Mouse (Mus musculus): ENCODE data around the gene Selenon. TPM values are rescaled to one million over a fixed set of nuclear protein-coding genes. Genes with fewer than 3 reads are reported as not detected.

Gene Selenon
- polyA plus RNA-seq, 1 experiment from 2014 or later = 2.8 TPM

DNA sequence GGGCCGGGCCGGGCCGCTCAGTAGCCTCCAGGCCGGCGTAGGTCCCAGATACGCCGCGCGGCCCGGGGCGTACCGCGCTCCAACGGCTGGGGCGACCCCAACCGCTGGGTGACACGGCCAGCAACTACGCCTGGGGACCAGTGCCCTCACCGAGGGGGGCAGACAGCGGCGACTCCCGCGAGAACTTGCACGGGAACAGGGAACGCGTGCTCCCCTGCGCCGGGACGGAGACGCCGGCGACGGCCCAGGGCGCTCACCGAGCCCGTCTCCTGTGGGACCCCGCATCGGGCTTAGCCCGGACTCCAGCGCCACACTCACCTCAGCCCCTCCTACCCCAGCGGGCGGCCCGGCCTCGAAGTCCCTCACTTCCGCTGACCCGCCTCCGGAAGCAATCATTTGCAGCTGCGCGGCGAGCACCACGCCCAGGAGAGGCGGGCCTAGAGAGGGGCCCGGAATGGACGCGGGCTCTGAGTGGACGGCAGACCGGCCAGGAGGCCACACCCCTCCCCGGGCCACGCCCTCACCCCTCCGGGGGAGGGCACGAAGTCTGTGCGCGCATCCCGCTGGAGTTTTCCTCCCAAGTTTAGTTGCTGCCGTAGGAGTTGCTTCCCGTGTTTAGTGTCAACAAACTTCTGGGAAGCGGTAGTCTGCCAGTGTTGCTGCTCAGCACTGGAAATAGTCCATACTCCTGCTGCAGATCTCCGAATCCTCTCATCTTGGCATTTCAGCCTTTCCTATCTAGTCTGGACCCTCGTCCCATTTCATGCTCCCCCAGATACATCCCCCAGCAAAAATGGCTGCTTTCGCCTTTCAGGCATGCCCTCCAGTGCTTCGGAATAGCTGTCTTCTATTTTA is 16.8 kb downstream of the Selenon start, which contains the start of gene Mtfr1l:
Gene Mtfr1l, minus strand, starts transcription at position 456 of the 855 bp plus-strand sequence.
- DNase-seq (peak; percentile 99), ATAC-seq (peak; percentile 96)
- Histone ChIP-seq H3K9ac (replicated peaks) (peak within 1 kb of the TSS; percentile 92), H3K27me3 (ENCODE audit: insufficient read depth, low read length) (no peaks in the 10 kb centered on the region), H3K4me2 (ENCODE audit: low read depth, low read length) (peak within 1 kb of the TSS; percentile 100), H3K4me3 (ENCODE audit: low read depth, low read length) (peak within 1 kb of the TSS; percentile 93), H3K36me3 (replicated peaks; ENCODE audit: insufficient read depth, low read length) (peaks cover 20% of the 10 kb centered on the region), H3K9me3 (ENCODE audit: low read length) (no peaks in the 10 kb centered on the region), H3K27ac (ENCODE audit: low read depth) (peak within 1 kb of the TSS; percentile 93), H3K4me1 (ENCODE audit: insufficient read depth) (peaks cover 28% of the 10 kb centered on the region)
- no peak for TF ChIP-seq CTCF (IDR thresholded peaks at IDR 0.05; ENCODE audit: low read depth)
- TF ChIP-seq EP300 (IDR thresholded peaks at IDR 0.05; ENCODE audit: low read depth) = no peak
- WGBS (ENCODE audit: insufficient replicate concordance) = under 1% methylated on average over 69 of the region's 71 CpGs

DNA sequence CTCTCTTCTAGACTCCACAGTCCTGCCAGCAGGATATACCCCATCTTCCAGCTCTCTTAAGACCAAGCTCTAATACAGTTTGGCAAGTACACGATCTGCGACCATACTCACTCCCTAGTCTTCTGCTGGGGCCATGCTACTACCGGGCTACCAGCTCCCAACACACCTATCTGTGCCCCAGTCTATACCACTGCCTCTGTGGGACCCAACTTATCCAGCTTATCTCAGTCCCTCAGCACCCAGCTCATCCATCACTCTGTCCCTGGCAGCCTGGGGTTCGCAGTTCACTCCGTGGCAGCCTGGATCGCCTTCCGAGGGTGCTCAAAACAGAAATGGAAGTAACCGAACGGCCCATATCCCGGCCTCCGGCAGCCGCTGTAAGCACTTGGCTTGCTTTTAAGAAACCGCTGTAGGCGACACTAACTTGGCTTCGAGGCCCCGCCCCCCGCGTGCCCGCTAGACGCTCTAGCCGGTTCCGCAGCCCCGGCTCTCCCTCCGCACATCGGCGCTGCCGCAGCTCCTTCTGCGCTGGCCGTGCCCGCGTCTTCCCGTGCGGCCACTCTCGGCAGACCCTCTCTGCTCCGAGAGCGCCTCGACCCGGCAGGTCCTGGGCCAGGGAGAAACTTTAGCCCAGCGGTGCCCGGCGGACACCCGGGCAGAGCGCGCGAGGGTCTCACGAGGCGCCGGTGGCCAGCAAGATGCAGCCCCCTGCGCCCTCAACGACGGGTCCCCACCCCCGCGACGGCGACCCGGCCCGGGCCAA is 17.7 kb downstream of the Selenon start:
- peaks cover 28% of the 10 kb centered on the region for H3K4me1 ChIP-seq (ENCODE audit: insufficient read depth)
- H3K9me3 ChIP-seq (ENCODE audit: low read length) = no peaks in the 10 kb centered on the region
- H3K4me3 ChIP-seq (ENCODE audit: low read depth, low read length) = peak overlapping the region; percentile 93
- DNase-seq (peak; percentile 84), ATAC-seq (peak; percentile 19)
- H3K4me2 ChIP-seq (ENCODE audit: low read depth, low read length) = peak overlapping the region; percentile 100
- TF ChIP-seq CTCF (IDR thresholded peaks at IDR 0.05; ENCODE audit: low read depth) (no peak), EP300 (IDR thresholded peaks at IDR 0.05; ENCODE audit: low read depth) (no peak)
- WGBS (ENCODE audit: insufficient replicate concordance) = under 1% methylated on average over 56 of the region's 57 CpGs
- H3K27ac ChIP-seq (ENCODE audit: low read depth) = peak overlapping the region; percentile 93
- peaks cover 28% of the 10 kb centered on the region for H3K36me3 ChIP-seq (replicated peaks; ENCODE audit: insufficient read depth, low read length)
- peak overlapping the region; percentile 92 for H3K9ac ChIP-seq (replicated peaks)
- no peaks in the 10 kb centered on the region for H3K27me3 ChIP-seq (ENCODE audit: insufficient read depth, low read length)

DNA sequence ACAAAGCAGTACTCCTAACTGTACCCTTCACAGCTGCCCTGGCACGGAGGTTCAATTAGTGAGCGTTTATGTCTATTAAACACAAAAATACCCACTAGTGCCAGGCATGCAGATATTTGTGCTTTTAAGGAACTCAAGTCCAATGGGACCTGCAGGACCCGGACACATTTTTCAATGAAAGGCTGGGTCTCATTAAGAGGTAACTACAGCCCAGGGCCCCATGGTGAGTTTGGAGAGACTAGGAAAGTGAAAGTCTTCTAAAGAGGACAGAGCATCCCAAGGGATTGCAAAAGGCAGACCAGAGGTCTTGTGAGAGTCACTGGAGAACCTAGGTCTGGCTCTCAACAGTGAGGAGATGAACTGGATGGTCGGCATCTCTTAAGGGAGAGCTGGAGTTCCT is 18.5 kb downstream of the Selenon start:
- Histone ChIP-seq H3K27me3 (ENCODE audit: insufficient read depth, low read length) (no peaks in the 10 kb centered on the region), H3K36me3 (replicated peaks; ENCODE audit: insufficient read depth, low read length) (peaks cover 35% of the 10 kb centered on the region), H3K4me2 (ENCODE audit: low read depth, low read length) (peak overlapping the region; percentile 100), H3K4me1 (ENCODE audit: insufficient read depth) (peaks cover 28% of the 10 kb centered on the region), H3K27ac (ENCODE audit: low read depth) (no peak overlapping the region; the same call in 1 of the 2 replicates), H3K9me3 (ENCODE audit: low read length) (no peaks in the 10 kb centered on the region), H3K4me3 (ENCODE audit: low read depth, low read length) (no peak overlapping the region), H3K9ac (replicated peaks) (peak overlapping the region; percentile 92; the same call in 1 of the 2 replicates)
- DNase-seq (no peak), ATAC-seq (no peak)
- 86% methylated on average over 4 of the region's 4 CpGs for WGBS (ENCODE audit: insufficient replicate concordance)
- no peak for TF ChIP-seq CTCF (IDR thresholded peaks at IDR 0.05; ENCODE audit: low read depth)
- no peak for TF ChIP-seq EP300 (IDR thresholded peaks at IDR 0.05; ENCODE audit: low read depth)

DNA sequence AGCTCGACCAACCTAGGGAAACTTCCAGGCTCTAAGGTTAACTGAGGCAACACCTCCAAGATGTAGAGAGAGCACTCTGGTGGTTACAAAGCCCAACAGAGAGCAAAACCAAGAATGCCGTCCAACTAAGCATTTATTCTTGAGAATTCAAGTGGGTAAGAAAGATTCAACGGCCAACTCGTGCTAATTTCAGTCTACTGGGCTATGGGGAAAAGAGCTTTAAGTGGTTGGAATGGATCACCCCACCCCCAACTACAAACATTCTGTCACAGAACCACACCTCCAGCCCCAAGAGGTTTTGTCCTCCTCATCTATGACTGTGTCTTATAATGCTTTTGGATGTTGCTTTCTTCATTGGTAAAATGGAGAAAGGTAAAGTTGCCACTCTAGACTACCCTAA is 19.0 kb downstream of the Selenon start:
- Histone ChIP-seq H3K4me2 (ENCODE audit: low read depth, low read length) (no peak overlapping the region), H3K27me3 (ENCODE audit: insufficient read depth, low read length) (no peaks in the 10 kb centered on the region), H3K9me3 (ENCODE audit: low read length) (no peaks in the 10 kb centered on the region), H3K36me3 (replicated peaks; ENCODE audit: insufficient read depth, low read length) (peaks cover 38% of the 10 kb centered on the region), H3K27ac (ENCODE audit: low read depth) (no peak overlapping the region), H3K4me3 (ENCODE audit: low read depth, low read length) (no peak overlapping the region), H3K9ac (replicated peaks) (no peak overlapping the region), H3K4me1 (ENCODE audit: insufficient read depth) (peaks cover 28% of the 10 kb centered on the region)
- 67% methylated on average over 4 of the region's 4 CpGs for WGBS (ENCODE audit: insufficient replicate concordance)
- DNase-seq (no peak), ATAC-seq (no peak)
- TF ChIP-seq CTCF (IDR thresholded peaks at IDR 0.05; ENCODE audit: low read depth) (no peak), EP300 (IDR thresholded peaks at IDR 0.05; ENCODE audit: low read depth) (no peak)

DNA sequence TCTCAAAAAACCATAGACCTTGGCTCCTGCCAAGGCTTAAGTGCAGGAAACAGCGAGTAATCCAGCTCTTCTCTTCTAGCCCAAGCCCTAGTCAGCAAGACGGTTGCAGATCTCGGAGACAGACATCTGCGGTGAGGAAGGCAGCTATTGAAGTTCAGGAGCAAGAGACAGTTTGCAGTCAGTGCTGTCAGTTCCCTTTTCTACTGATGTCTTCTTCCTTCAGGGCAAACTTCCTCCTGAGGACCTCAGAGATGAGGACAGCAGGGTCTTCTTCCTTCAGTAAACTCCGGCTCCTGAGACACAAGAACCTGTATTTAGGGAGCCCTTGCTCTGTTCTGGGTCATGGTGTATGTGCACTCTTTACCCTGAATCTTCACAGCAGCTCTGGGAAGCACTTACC is 25.7 kb downstream of the Selenon start:
- WGBS (ENCODE audit: insufficient replicate concordance) = 45% methylated on average over 5 of the region's 5 CpGs
- H3K9me3 ChIP-seq (ENCODE audit: low read length) = no peaks in the 10 kb centered on the region
- TF ChIP-seq CTCF (IDR thresholded peaks at IDR 0.05; ENCODE audit: low read depth) (no peak), EP300 (IDR thresholded peaks at IDR 0.05; ENCODE audit: low read depth) (no peak)
- H3K27me3 ChIP-seq (ENCODE audit: insufficient read depth, low read length) = no peaks in the 10 kb centered on the region
- H3K4me1 ChIP-seq (ENCODE audit: insufficient read depth) = no peaks in the 10 kb centered on the region
- no peak overlapping the region for H3K9ac ChIP-seq (replicated peaks)
- ATAC-seq (no peak), DNase-seq (no peak)
- H3K4me2 ChIP-seq (ENCODE audit: low read depth, low read length) = no peak overlapping the region
- 0 out of 2 replicates have a peak overlapping the region, but pooled peaks have one; percentile 16 for H3K27ac ChIP-seq (ENCODE audit: low read depth)
- no peak overlapping the region for H3K4me3 ChIP-seq (ENCODE audit: low read depth, low read length)
- peaks cover 74% of the 10 kb centered on the region for H3K36me3 ChIP-seq (replicated peaks; ENCODE audit: insufficient read depth, low read length)

DNA sequence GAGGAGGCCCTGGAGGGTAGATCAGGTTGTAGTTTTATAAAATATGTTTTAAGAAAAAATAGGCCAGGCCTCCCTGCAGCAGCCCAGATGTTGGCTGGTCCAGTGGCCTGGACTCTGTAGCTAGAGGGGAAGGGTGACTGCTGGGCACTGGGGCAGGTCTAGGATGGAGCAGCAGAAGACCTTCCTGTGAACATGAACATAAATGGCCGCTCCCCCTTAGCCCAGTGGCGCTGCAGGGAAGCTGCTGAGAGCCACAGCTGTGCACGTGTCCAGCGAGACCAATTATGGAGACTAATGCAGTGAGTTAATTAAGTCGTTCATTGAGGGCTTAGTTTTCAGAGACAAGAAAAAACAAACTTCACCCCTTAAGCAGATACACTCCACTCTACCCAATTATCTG is 26.2 kb downstream of the Selenon start:
- Histone ChIP-seq H3K9ac (replicated peaks) (no peak overlapping the region), H3K27me3 (ENCODE audit: insufficient read depth, low read length) (no peaks in the 10 kb centered on the region), H3K27ac (ENCODE audit: low read depth) (0 out of 2 replicates have a peak overlapping the region, but pooled peaks have one; percentile 16), H3K4me1 (ENCODE audit: insufficient read depth) (no peaks in the 10 kb centered on the region), H3K36me3 (replicated peaks; ENCODE audit: insufficient read depth, low read length) (peaks cover 71% of the 10 kb centered on the region), H3K9me3 (ENCODE audit: low read length) (no peaks in the 10 kb centered on the region), H3K4me2 (ENCODE audit: low read depth, low read length) (no peak overlapping the region), H3K4me3 (ENCODE audit: low read depth, low read length) (no peak overlapping the region)
- DNase-seq = no peak
- ATAC-seq = no peak
- WGBS (ENCODE audit: insufficient replicate concordance) = 65% methylated on average over 5 of the region's 5 CpGs
- no peak for TF ChIP-seq EP300 (IDR thresholded peaks at IDR 0.05; ENCODE audit: low read depth)
- TF ChIP-seq CTCF (IDR thresholded peaks at IDR 0.05; ENCODE audit: low read depth) = no peak

All from liver, postnatal 0 days (tissue).